In the genomic region with DNA sequence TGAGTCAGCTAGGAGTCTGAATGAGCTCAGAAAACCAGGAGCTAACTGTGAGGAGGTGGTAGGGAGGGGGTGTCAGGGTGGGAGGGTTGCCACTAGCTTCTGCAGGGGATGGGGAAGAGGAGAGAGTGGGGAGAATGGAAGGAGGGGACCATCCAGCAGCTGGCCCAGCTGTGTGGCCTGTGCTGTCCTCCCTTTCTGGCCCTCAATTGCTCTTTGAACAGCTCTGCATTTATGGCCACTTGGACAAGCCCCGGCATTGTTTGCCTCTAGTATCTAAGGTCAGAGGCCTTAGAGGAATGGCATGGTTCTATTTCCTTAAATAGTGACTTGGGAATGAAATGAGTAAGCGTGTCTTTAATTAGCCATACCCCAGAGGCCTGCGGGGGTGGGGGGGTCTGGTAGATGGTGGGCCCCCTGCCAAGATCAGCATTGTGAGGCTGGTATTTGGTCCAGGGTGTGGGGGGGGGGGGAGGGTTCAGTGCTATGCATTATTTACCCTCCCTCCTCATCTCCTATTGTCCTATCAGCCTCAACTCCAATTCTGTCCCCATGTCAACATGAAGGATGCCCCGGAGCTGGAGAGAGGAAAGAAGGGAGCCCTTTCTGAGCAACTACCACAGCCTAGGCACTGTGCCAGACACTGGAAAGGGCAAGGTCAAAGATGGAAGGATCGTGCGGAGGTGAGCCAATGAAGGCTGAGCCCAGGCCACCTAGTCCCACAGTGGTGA, we compare ENCODE assay signal across 8 mouse cellular contexts.
DNase-seq lines count a peak whose midpoint lies in the region; ATAC-seq lines count a peak whose summit lies in the region.

No protein-coding gene starts in this region.

- no peak overlapping the region for H3K9ac ChIP-seq in liver, embryonic 15.5 days

- H3K4me1 ChIP-seq in liver, embryonic 15.5 days (replicated peaks) = peaks cover 15% of the 10 kb centered on the region; the same call in 1 of the 2 replicates

- H3K4me3 ChIP-seq in liver, embryonic 15.5 days (replicated peaks) = no peak overlapping the region

- no peak overlapping the region for H3K4me2 ChIP-seq in liver, embryonic 15.5 days

- H3K27me3 ChIP-seq in liver, embryonic 15.5 days = peaks cover 15% of the 10 kb centered on the region; the same call in 1 of the 2 replicates

- no peak overlapping the region for H3K27ac ChIP-seq in liver, embryonic 15.5 days (replicated peaks)

- H3K9me3 ChIP-seq in liver, embryonic 15.5 days (replicated peaks) = no peaks in the 10 kb centered on the region

- WGBS in liver, embryonic 15.5 days (ENCODE audit: insufficient replicate concordance) = 56% methylated on average over 6 of the region's 6 CpGs

- peak; percentile 56 for ATAC-seq in liver, embryonic 15.5 days (ENCODE audit: insufficient read depth)
- no peak for ATAC-seq in CD4-positive, CD25-positive, alpha-beta regulatory T cell, adult 4 months

- H3K36me3 ChIP-seq in liver, embryonic 15.5 days (replicated peaks) = no peaks in the 10 kb centered on the region

- intact Hi-C loops in heart, postnatal 25 days (cut with DNase I) = loop anchor here (10.0 kb wide), 1 partner anchor 195 kb away; no protein-coding TSS in a partner anchor

- peak; percentile 95 for DNase-seq in heart, adult 11 months
- no peak for DNase-seq in heart, postnatal 25 days (ENCODE audit: low spot score)
- DNase-seq in embryo, embryonic 11 days = peak; percentile 72
- peak; percentile 70 for DNase-seq in heart, postnatal 4 days
- DNase-seq in layer of hippocampus, adult 8-10 months (ENCODE audit: low spot score in 2 of 2) = no peak
- no peak for DNase-seq in ovary, postnatal 10 days (ENCODE audit: low spot score)

Comparison
In these comparisons a context has a peak if more than half of its experiments do, and no peak if none do; other contexts are left out.
1. DNase-seq: peak in heart, adult 11 months (single experiment), embryo, embryonic 11 days (single experiment) and heart, postnatal 4 days (single experiment); none in heart, postnatal 25 days (single experiment), layer of hippocampus, adult 8-10 months (0 of 2) and ovary, postnatal 10 days (single experiment).